ENCODE assay signal across 32 mouse cellular contexts in the genomic region with DNA sequence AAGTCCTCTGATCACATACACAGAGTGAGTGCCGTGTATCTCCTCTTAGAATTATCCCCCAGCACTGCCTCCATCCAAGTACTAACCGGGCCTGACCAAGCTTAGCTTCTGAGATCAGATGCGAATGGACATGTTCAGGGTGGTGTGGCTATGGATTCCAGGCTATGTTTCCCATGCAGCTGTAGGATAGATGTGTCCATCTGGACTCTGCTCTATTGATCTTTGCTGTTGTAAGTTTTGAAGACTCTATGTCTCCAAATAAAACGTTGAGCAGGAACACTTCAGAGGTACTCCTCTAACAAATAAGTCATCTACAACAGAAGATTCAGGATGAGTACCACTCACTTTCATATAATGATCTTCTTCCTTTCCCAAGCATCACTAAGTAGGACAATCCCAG. TPM values are rescaled to one million over a fixed set of nuclear protein-coding genes. Genes with fewer than 3 reads are reported as not detected.
"Had no signal": no experiment of that assay in that cellular context is flagged by ENCODE, and none has a peak within 500 bp of the region (broad histone marks: within the 10 kb centered on the region; RNA-seq: fewer than 3 reads in every experiment).

No protein-coding gene starts in this region.

- H3K4me1 ChIP-seq: embryonic facial prominence, embryonic 10.5 days; embryonic facial prominence, embryonic 12.5 days; embryonic facial prominence, embryonic 15.5 days had no signal

- H3K4me3 ChIP-seq: embryonic facial prominence, embryonic 10.5 days; embryonic facial prominence, embryonic 12.5 days; embryonic facial prominence, embryonic 13.5 days; embryonic facial prominence, embryonic 15.5 days; erythroblast, embryonic 14.5 days; forebrain, embryonic 10.5 days; forebrain, embryonic 12.5 days; forebrain, embryonic 13.5 days; forebrain, embryonic 15.5 days; gastrocnemius, adult 2 months had no signal

- H3K27ac ChIP-seq: embryonic facial prominence, embryonic 10.5 days; embryonic facial prominence, embryonic 12.5 days; embryonic facial prominence, embryonic 13.5 days; embryonic facial prominence, embryonic 15.5 days; forebrain, embryonic 10.5 days; forebrain, embryonic 12.5 days; forebrain, embryonic 13.5 days; forebrain, embryonic 15.5 days; gastrocnemius, adult 2 months had no signal

- H3K4me2 ChIP-seq: embryonic facial prominence, embryonic 12.5 days; embryonic facial prominence, embryonic 13.5 days; embryonic facial prominence, embryonic 15.5 days; forebrain, embryonic 12.5 days; forebrain, embryonic 13.5 days; forebrain, embryonic 15.5 days had no signal

- H3K36me3 ChIP-seq: embryonic facial prominence, embryonic 10.5 days; embryonic facial prominence, embryonic 12.5 days; embryonic facial prominence, embryonic 15.5 days; forebrain, embryonic 10.5 days; forebrain, embryonic 12.5 days; forebrain, embryonic 15.5 days had no signal

- ATAC-seq: forebrain, embryonic 13.5 days; forebrain, embryonic 16.5 days had no signal

- H3K27me3 ChIP-seq: embryonic facial prominence, embryonic 12.5 days; embryonic facial prominence, embryonic 13.5 days; embryonic facial prominence, embryonic 15.5 days; forebrain, embryonic 12.5 days; forebrain, embryonic 13.5 days; forebrain, embryonic 15.5 days had no signal

- H3K9me3 ChIP-seq: embryonic facial prominence, embryonic 10.5 days; embryonic facial prominence, embryonic 12.5 days; embryonic facial prominence, embryonic 13.5 days; embryonic facial prominence, embryonic 15.5 days; forebrain, embryonic 10.5 days; forebrain, embryonic 12.5 days; forebrain, embryonic 13.5 days; forebrain, embryonic 15.5 days had no signal

- H3K9ac ChIP-seq: embryonic facial prominence, embryonic 12.5 days; embryonic facial prominence, embryonic 13.5 days; embryonic facial prominence, embryonic 15.5 days; forebrain, embryonic 12.5 days; forebrain, embryonic 13.5 days; forebrain, embryonic 15.5 days; forebrain, postnatal 0 days had no signal

- DNase-seq: cerebellum, adult 2 months; cerebellum, adult 8-10 months; cerebellum, adult 9-10 months; cerebellum, adult 9-11 months; cerebellum, postnatal 10 days; cerebellum, postnatal 14 days; cerebellum, postnatal 25 days; cerebellum, postnatal 36 days; embryo, embryonic 11 days; gastrocnemius, adult 2 months; gastrocnemius, postnatal 10 days; gastrocnemius, postnatal 14 days; gastrocnemius, postnatal 25 days; gastrocnemius, postnatal 36 days; heart, adult 11 months; heart, adult 18-20 months had no signal

RNA-seq across cellular contexts. Expression of a gene that starts 8.4 kb away (rescaled TPM):
- total RNA-seq: common myeloid progenitor, adult 5-6 weeks; forebrain, postnatal 0 days; granulocyte monocyte progenitor cell, adult 5-6 weeks had no signal
- polyA plus RNA-seq: cerebellum, adult 2 months; cortical plate, adult 2 months; forebrain, embryonic 14.5 days; frontal cortex, adult 2 months had no signal
